Mouse (Mus musculus): ENCODE results near the gene Mgll.

- no peak for TF ChIP-seq CTCF (IDR thresholded peaks at IDR 0.05)
- TF ChIP-seq POLR2A (IDR thresholded peaks at IDR 0.05; ENCODE audit: insufficient read depth, low read depth, low read length), result no peak
Observed at GRCm38 (mm10) chr6:88742286-88743011, 18.2 kb downstream of the Mgll start.
